Mouse (Mus musculus) kidney, adult 9 months (tissue): Measurements from ENCODE around the gene Olfr1312.

Experiments
- DNase-seq: peaks from one replicate; pipeline ENCODE4 v3.0.0; 2022

The Olfr1312 gene

GRCm38 (mm10) chr2:112050138-112050537, at the start of gene Olfr1312:
Gene Olfr1312 (minus strand): TSS chr2:112050238.
- no peak for DNase-seq

GRCm38 (mm10) chr2:112096681-112097080, 46.6 kb upstream of the Olfr1312 start, which contains the start of gene Olfr1314:
Gene Olfr1314 (minus strand): TSS chr2:112096781.
- DNase-seq = no peak

GRCm38 (mm10) chr2:112077743-112078142, 27.7 kb upstream of the Olfr1312 start, which contains the start of gene Olfr1313:
Gene Olfr1313 (minus strand): TSS chr2:112077843.
- no peak for DNase-seq

- peak; percentile 17 for DNase-seq
Observed at GRCm38 (mm10) chr2:112026971-112027370, 23.1 kb downstream of the Olfr1312 start.

- DNase-seq = no peak
Observed at GRCm38 (mm10) chr2:112024312-112024711, 25.7 kb downstream of the Olfr1312 start, which contains the start of gene Olfr1311. Gene Olfr1311 (minus strand): TSS chr2:112024412.

- no peak for DNase-seq
Observed at GRCm38 (mm10) chr2:112014900-112015299, 35.1 kb downstream of the Olfr1312 start.

- no peak for DNase-seq
Observed at GRCm38 (mm10) chr2:112012608-112013007, 37.4 kb downstream of the Olfr1312 start, which contains the start of gene Olfr1310. Gene Olfr1310 (minus strand): TSS chr2:112012708.

- DNase-seq = no peak
Observed at GRCm38 (mm10) chr2:111990181-111990580, 59.9 kb downstream of the Olfr1312 start, which contains the start of gene Olfr1309. Gene Olfr1309 (minus strand): TSS chr2:111990281.
